Mouse (Mus musculus) limb, embryonic 14.5 days (tissue): ENCODE data around the gene Fbxl4. TPM values are rescaled to one million over a fixed set of nuclear protein-coding genes. Genes with fewer than 3 reads are reported as not detected.

ENCODE experiments used
- ATAC-seq: fragments of 200-750 bp; cut with Nextera tagmentation; 2 replicates; pipeline ENCODE4 v1.8.0; 2017; ENCODE audit warnings: low read depth, moderate number of reproducible peaks, moderate TSS enrichment; ENCODE audit not compliant: low FRiP score
- DNase-seq: peaks from one replicate; pipeline ENCODE4 v3.0.0-alpha.2; 2015; ENCODE audit warnings: low spot score
- H3K27ac ChIP-seq: fragments of 300-500 bp; sonication (generic); replicated peaks from 2 replicates; pipeline ENCODE4 v1.5.1; 2014; ENCODE audit warnings: low read depth, mild to moderate bottlenecking, low read length, moderate library complexity, mixed read lengths
- H3K27me3 ChIP-seq: fragments of 300-500 bp; sonication (generic); 2 replicates; pipeline ENCODE4 v1.6.1; 2014; ENCODE audit warnings: low read length, mixed read lengths; ENCODE audit not compliant: control insufficient read depth, insufficient read depth
- H3K36me3 ChIP-seq: fragments of 300-500 bp; sonication (generic); 2 replicates; pipeline ENCODE4 v1.6.1; 2014; ENCODE audit warnings: mild to moderate bottlenecking, low read length, moderate library complexity, mixed read lengths; ENCODE audit not compliant: control insufficient read depth, insufficient read depth
- H3K4me1 ChIP-seq: fragments of 300-500 bp; sonication (generic); 2 replicates; pipeline ENCODE4 v1.6.1; 2014; ENCODE audit warnings: antibody characterized with exemption, low read length, mixed read lengths; ENCODE audit not compliant: control insufficient read depth, insufficient read depth
- H3K4me2 ChIP-seq: fragments of 300-500 bp; sonication (generic); replicated peaks from 2 replicates; pipeline ENCODE4 v1.6.1; 2014; ENCODE audit warnings: low read depth, mild to moderate bottlenecking, low read length, moderate library complexity; ENCODE audit not compliant: severe bottlenecking
- H3K4me3 ChIP-seq: fragments of 300-500 bp; sonication (generic); replicated peaks from 2 replicates; pipeline ENCODE4 v1.5.1; 2014; ENCODE audit warnings: low read length
- H3K9ac ChIP-seq: fragments of 300-500 bp; sonication (generic); 2 replicates; pipeline ENCODE4 v1.6.1; 2014; ENCODE audit warnings: mild to moderate bottlenecking, low read depth, low read length, moderate library complexity; ENCODE audit not compliant: severe bottlenecking
- H3K9me3 ChIP-seq: fragments of 300-500 bp; sonication (generic); 2 replicates; pipeline ENCODE4 v1.6.1; 2016; ENCODE audit warnings: low read length; ENCODE audit not compliant: control insufficient read depth
- POLR2A ChIP-seq: fragments of 200-500 bp; IDR thresholded peaks from 2 replicates; pipeline ENCODE4 v1.8.0; 2012; ENCODE audit warnings: inconsistent platforms, mild to moderate bottlenecking, moderate library complexity, borderline replicate concordance; ENCODE audit not compliant: insufficient read depth, insufficient read length; ENCODE audit errors: extremely low read depth
- WGBS: fragments of 180-500 bp; shearing (Covaris S2); extraction: QIAGEN DNeasy Blood & Tissue Kit; methylation state at CpG from one replicate; pipeline ENCODE4 v1.1.7; 2014; 5-methylcytosine and 5-hydroxymethylcytosine counted together
- polyA plus RNA-seq, 2 experiments: library from polyadenylated mRNA; depleted of rRNA in 1 of 2; stranded (reverse) in 1 of 2; unstranded in 1 of 2; fragments of >200 nt; fragmentation: Nextera tagmentation in 1 of 2; extraction: Ambion mirVana in 1 of 2; gene quantifications; 2 replicates each; pipeline versions ENCODE4 v1.2.1 to v1.2.3; 2012 to 2014

Fbxl4 gene
- polyA plus RNA-seq, 2 experiments = 14.9 to 18.1 TPM

GRCm38 (mm10) chr4:22390045-22390444, 32.7 kb downstream of the Fbxl4 start:
- no peak overlapping the region for H3K27ac ChIP-seq
- no peak; the same call in 1 of the 2 replicates for ATAC-seq
- no peak for TF ChIP-seq POLR2A

GRCm38 (mm10) chr4:22392777-22393473, 35.6 kb downstream of the Fbxl4 start:
- DNase-seq (no peak), ATAC-seq (no peak)
- Histone ChIP-seq H3K9ac (no peak overlapping the region), H3K27me3 (no peaks in the 10 kb centered on the region), H3K9me3 (no peaks in the 10 kb centered on the region), H3K36me3 (peaks cover 12% of the 10 kb centered on the region), H3K27ac (no peak overlapping the region), H3K4me2 (no peak overlapping the region), H3K4me3 (no peak overlapping the region), H3K4me1 (no peaks in the 10 kb centered on the region)
- WGBS = 84% methylated on average over 13 of the region's 13 CpGs
- no peak for TF ChIP-seq POLR2A

More at GRCm38 (mm10) chr4:22390045-22390444, 32.7 kb downstream of the Fbxl4 start:
- no peaks in the 10 kb centered on the region for H3K9me3 ChIP-seq
- H3K4me3 ChIP-seq = no peak overlapping the region
- WGBS = 56% methylated on average over 7 of the region's 7 CpGs
- no peak for DNase-seq
- H3K27me3 ChIP-seq = no peaks in the 10 kb centered on the region
- no peaks in the 10 kb centered on the region for H3K4me1 ChIP-seq
- no peak overlapping the region for H3K4me2 ChIP-seq
- peaks cover 6% of the 10 kb centered on the region for H3K36me3 ChIP-seq
- no peak overlapping the region for H3K9ac ChIP-seq

- no peak for TF ChIP-seq POLR2A
- Histone ChIP-seq H3K36me3 (peaks cover 17% of the 10 kb centered on the region), H3K4me1 (no peaks in the 10 kb centered on the region), H3K27me3 (no peaks in the 10 kb centered on the region), H3K9ac (no peak overlapping the region), H3K9me3 (no peaks in the 10 kb centered on the region), H3K4me3 (no peak overlapping the region), H3K4me2 (no peak overlapping the region), H3K27ac (no peak overlapping the region)
- no peak for DNase-seq
- 80% methylated on average over 2 of the region's 2 CpGs for WGBS
- ATAC-seq = no peak
Measured at GRCm38 (mm10) chr4:22395404-22395803, 38.1 kb downstream of the Fbxl4 start.

GRCm38 (mm10) chr4:22396484-22397000, 39.2 kb downstream of the Fbxl4 start:
- no peak for TF ChIP-seq POLR2A
- 97% methylated on average over 1 of the region's 1 CpGs for WGBS
- ATAC-seq (no peak), DNase-seq (no peak)
- Histone ChIP-seq H3K36me3 (peaks cover 14% of the 10 kb centered on the region; the same call in 1 of the 2 replicates), H3K27me3 (no peaks in the 10 kb centered on the region), H3K27ac (no peak overlapping the region), H3K4me3 (no peak overlapping the region), H3K4me1 (no peaks in the 10 kb centered on the region), H3K9me3 (no peaks in the 10 kb centered on the region), H3K4me2 (no peak overlapping the region), H3K9ac (no peak overlapping the region)

- H3K4me3 ChIP-seq = no peak overlapping the region
- peaks cover 15% of the 10 kb centered on the region; the same call in 1 of the 2 replicates for H3K36me3 ChIP-seq
- H3K4me2 ChIP-seq = no peak overlapping the region
- no peak overlapping the region for H3K9ac ChIP-seq
- no peak for TF ChIP-seq POLR2A
- no peak for DNase-seq
- 87% methylated on average over 5 of the region's 5 CpGs for WGBS
- H3K27ac ChIP-seq = no peak overlapping the region
- ATAC-seq = no peak
- H3K4me1 ChIP-seq = no peaks in the 10 kb centered on the region
- no peaks in the 10 kb centered on the region for H3K27me3 ChIP-seq
- no peaks in the 10 kb centered on the region for H3K9me3 ChIP-seq
Measured at GRCm38 (mm10) chr4:22397003-22397402, 39.7 kb downstream of the Fbxl4 start.
